Mouse (Mus musculus) heart, embryonic 16.5 days (tissue): Measurements from ENCODE around the gene Disp1. TPM values are rescaled to one million over a fixed set of nuclear protein-coding genes. Genes with fewer than 3 reads are reported as not detected.

Experiments used
- ATAC-seq: fragments of 200-750 bp; cut with Nextera tagmentation; replicated peaks from 2 replicates; pipeline ENCODE4 v1.8.0; 2017; ENCODE audit warnings: moderate number of reproducible peaks; ENCODE audit not compliant: insufficient read depth, low FRiP score; ENCODE audit errors: extremely low read depth
- H3K27ac ChIP-seq: fragments of 300-500 bp; sonication (generic); 2 replicates; pipeline ENCODE4 v1.5.1; 2014; ENCODE audit warnings: mild to moderate bottlenecking, low read length, control low read depth, moderate library complexity
- H3K27me3 ChIP-seq: fragments of 300-500 bp; sonication (generic); 2 replicates; pipeline ENCODE4 v1.6.1; 2014; ENCODE audit warnings: low read length, mixed read lengths; ENCODE audit not compliant: control insufficient read depth, insufficient read depth
- H3K36me3 ChIP-seq: fragments of 300-500 bp; sonication (generic); 2 replicates; pipeline ENCODE4 v1.6.1; 2014; ENCODE audit not compliant: control insufficient read depth, insufficient read depth
- H3K4me1 ChIP-seq: fragments of 300-500 bp; sonication (generic); 2 replicates; pipeline ENCODE4 v1.6.1; 2014; ENCODE audit warnings: low read length, mixed read lengths; ENCODE audit not compliant: control insufficient read depth, insufficient read depth
- H3K4me2 ChIP-seq: fragments of 300-500 bp; sonication (generic); 2 replicates; pipeline ENCODE4 v1.6.1; 2014; ENCODE audit warnings: low read depth, mild to moderate bottlenecking, control low read depth, low read length
- H3K4me3 ChIP-seq: fragments of 300-500 bp; sonication (generic); 2 replicates; pipeline ENCODE4 v1.5.1; 2014; ENCODE audit warnings: mild to moderate bottlenecking, control low read depth, low read length
- H3K9ac ChIP-seq: fragments of 300-500 bp; sonication (generic); 2 replicates; pipeline ENCODE4 v1.6.1; 2014; ENCODE audit warnings: low read length, control low read depth
- H3K9me3 ChIP-seq: fragments of 300-500 bp; sonication (generic); replicated peaks from 2 replicates; pipeline ENCODE4 v1.6.1; 2016; ENCODE audit warnings: low read length; ENCODE audit not compliant: control insufficient read depth
- WGBS: fragments of 180-500 bp; shearing (Covaris S2); extraction: QIAGEN DNeasy Blood & Tissue Kit; methylation state at CpG from one replicate; pipeline ENCODE4 v1.1.7; 2014; 5-methylcytosine and 5-hydroxymethylcytosine counted together
- polyA plus RNA-seq: library from polyadenylated mRNA; unstranded; fragments of >200 nt; fragmentation: Nextera tagmentation; extraction: Ambion mirVana; gene quantifications from 2 replicates; pipeline ENCODE4 v1.2.1, GENCODE M21; 2015

The Disp1 gene
- polyA plus RNA-seq, 1 experiment from 2014 or later = 10.3 TPM

DNA sequence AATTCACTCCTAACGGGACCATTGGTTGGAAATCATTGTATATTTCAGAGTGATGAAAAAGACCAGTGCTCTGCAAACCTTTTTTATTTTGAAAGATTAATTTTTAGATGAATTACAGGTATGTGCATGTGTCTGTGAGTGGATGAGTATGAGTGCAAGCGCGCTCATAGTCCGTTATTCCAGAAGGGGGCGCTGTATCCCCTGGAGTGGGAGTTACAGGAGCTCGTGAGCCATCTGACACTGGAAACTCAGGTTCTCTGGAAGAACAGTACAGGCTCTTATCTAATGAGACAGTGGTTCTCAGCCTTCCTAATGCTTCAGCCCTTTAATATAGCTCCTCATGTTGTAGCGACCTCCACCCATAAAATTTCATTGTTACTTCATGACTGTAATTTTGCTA is 22.0 kb upstream of the Disp1 start:
- Histone ChIP-seq H3K27me3 (no peaks in the 10 kb centered on the region), H3K4me2 (no peak overlapping the region), H3K4me1 (no peaks in the 10 kb centered on the region), H3K9me3 (0 out of 2 replicates have a peak, but pooled peaks cover 4% of the 10 kb centered on the region), H3K36me3 (no peaks in the 10 kb centered on the region), H3K4me3 (no peak overlapping the region), H3K27ac (no peak overlapping the region), H3K9ac (no peak overlapping the region)
- no peak for ATAC-seq
- WGBS = 70% methylated on average over 7 of the region's 7 CpGs

DNA sequence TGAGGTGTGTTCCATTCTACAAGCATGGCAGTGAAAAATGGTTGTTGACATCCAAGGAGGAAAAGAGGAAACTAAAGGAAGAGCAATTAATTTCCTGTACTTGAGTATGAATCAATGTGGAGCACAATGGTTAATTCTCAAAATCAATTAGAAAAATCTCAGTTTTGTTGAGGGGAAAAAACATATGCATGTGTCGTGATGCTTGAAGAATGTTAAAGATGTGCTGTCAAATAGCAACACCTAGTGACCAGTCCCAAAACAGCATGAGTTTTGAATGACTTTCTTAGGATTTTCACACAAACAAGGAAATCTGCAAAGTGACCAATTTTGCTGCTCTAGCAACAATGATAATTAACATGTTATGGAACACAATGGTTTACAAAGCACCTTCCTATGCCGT is 16.6 kb upstream of the Disp1 start:
- Histone ChIP-seq H3K4me3 (no peak overlapping the region), H3K27me3 (no peaks in the 10 kb centered on the region), H3K36me3 (no peaks in the 10 kb centered on the region), H3K4me2 (no peak overlapping the region), H3K9me3 (no peaks in the 10 kb centered on the region), H3K9ac (no peak overlapping the region), H3K4me1 (no peaks in the 10 kb centered on the region), H3K27ac (no peak overlapping the region)
- 14% methylated on average over 2 of the region's 2 CpGs for WGBS
- ATAC-seq = no peak

DNA sequence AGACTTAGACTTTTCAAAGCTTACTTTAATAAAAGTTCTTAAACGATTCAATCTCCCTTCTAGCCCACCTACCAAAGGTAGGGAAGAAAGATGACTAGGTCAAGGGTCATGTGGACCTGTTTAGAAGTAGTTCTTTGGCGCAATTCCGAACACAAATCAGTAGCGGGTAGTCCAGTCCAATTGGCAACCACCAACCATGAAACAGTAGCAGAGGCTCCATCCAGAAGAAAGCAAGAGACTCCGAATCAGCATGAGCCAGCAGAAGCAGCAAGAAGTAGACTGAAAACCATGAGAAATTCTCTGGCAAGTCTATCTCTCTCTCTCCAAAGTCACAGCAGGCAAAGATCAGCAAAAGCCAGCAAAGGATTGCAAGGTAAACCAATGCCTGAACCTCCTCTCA is 15.1 kb upstream of the Disp1 start:
- no peak overlapping the region for H3K27ac ChIP-seq
- H3K4me1 ChIP-seq = no peaks in the 10 kb centered on the region
- 88% methylated on average over 5 of the region's 5 CpGs for WGBS
- H3K27me3 ChIP-seq = no peaks in the 10 kb centered on the region
- H3K36me3 ChIP-seq = no peaks in the 10 kb centered on the region
- H3K9me3 ChIP-seq = no peaks in the 10 kb centered on the region
- no peak overlapping the region for H3K4me2 ChIP-seq
- ATAC-seq = no peak
- H3K4me3 ChIP-seq = no peak overlapping the region
- no peak overlapping the region for H3K9ac ChIP-seq

DNA sequence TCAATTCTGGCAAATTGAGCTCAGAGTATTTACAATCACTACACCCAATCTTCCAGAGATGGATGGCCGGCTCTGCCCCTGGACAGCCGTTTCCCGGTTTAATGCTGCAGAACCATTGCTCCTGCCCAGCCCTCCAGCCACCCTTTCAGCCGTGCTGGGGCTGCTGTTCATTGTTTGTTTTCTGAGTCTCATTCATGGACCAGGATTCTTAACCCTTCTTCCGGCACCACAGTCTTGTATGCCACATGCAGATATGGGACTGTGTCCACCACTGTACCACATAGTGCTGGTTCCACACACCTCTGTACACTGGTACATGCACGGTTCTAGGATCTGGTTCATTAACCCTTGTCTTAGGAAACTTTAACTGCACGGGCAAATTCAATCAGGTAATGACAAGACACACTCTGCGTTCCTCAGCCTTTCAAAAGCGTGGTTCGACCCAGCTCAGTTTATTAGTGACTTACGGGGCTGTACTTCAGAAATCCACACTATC is 12.4 kb upstream of the Disp1 start:
- Histone ChIP-seq H3K27me3 (no peaks in the 10 kb centered on the region), H3K36me3 (no peaks in the 10 kb centered on the region), H3K27ac (no peak overlapping the region), H3K9me3 (no peaks in the 10 kb centered on the region), H3K4me1 (no peaks in the 10 kb centered on the region), H3K4me2 (no peak overlapping the region), H3K9ac (no peak overlapping the region), H3K4me3 (no peak overlapping the region)
- 80% methylated on average over 11 of the region's 11 CpGs for WGBS
- no peak for ATAC-seq

DNA sequence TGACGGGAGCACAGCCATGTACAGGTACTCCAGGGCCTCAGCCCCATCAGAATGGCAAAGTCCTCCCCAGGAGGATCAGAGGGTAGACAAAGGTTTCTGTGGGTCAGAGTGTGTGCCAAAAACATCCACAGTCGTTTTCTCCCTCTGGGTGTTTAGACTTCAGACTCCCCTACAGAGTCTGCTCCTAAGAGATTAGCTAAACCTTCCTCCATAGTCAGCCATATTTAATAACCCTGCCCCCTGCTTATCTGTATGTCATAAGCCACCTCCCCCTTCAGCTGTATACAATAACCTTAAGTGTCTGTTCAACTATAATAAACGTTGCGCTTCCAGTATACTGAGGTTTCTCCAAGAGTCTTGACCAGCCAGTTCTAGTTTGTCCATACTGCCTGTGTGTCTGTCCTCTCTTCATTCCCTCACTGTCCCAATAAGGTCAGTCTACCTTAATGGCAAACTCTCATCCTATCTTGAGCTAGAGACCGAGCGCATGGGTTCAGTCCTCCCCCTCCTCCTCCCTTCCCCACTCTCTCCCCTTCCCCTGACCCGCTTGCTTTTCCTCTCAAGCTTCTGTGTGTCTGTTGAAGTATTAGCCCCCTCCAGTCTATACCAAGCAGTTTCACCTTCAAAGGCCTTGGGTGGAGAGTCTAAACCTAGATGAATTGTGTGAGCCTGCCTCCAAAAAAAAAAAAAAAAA is 11.8 kb upstream of the Disp1 start:
- Histone ChIP-seq H3K9ac (no peak overlapping the region), H3K4me1 (no peaks in the 10 kb centered on the region), H3K9me3 (no peaks in the 10 kb centered on the region), H3K36me3 (no peaks in the 10 kb centered on the region), H3K27ac (no peak overlapping the region), H3K4me3 (no peak overlapping the region), H3K27me3 (no peaks in the 10 kb centered on the region), H3K4me2 (no peak overlapping the region)
- no peak for ATAC-seq
- WGBS = 75% methylated on average over 7 of the region's 7 CpGs

DNA sequence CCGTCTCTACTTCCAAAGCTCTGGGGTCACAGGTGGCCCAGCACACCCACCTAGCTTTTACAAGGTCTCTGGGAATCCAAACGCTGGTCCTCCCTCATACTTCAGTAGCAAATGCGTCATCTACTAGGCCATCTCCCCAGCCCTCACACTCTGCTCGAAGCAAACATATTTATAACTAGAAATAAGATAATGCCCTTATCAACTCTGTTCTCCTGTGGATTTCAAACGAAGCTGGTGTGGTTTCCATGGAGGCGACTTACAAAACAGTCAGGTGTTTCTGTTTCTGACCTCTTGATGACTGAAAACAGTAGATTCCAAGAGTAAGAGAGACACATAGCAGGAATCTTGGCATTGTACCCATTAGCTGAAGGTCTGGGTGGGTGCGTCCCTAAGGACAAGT is 6.1 kb upstream of the Disp1 start:
- WGBS = 60% methylated on average over 7 of the region's 7 CpGs
- Histone ChIP-seq H3K4me1 (no peaks in the 10 kb centered on the region), H3K4me2 (no peak overlapping the region), H3K27ac (no peak overlapping the region), H3K27me3 (no peaks in the 10 kb centered on the region), H3K36me3 (no peaks in the 10 kb centered on the region), H3K4me3 (no peak overlapping the region), H3K9me3 (no peaks in the 10 kb centered on the region), H3K9ac (no peak overlapping the region)
- no peak for ATAC-seq

DNA sequence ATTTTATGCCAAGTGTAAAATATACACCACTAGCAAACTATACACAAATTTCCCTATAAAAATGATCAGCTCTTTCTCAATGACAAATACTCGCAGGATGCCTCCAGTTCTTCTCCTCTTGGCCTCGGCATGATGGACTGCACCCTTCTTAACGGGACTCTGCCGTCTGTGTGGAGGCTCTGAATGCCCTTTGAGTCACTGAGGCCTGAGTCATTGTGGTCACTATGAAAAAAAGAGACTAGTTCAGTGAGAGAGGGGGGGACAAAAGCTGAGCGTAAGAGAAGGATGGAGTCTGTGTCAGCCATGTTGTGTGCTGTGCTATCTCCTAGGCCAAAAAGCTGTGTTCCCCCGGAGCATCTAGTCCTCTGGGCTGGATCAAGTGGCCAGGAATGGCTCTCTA is 2.3 kb downstream of the Disp1 start:
- no peaks in the 10 kb centered on the region for H3K27me3 ChIP-seq
- H3K4me1 ChIP-seq = peaks cover 11% of the 10 kb centered on the region
- no peak overlapping the region for H3K4me2 ChIP-seq
- no peaks in the 10 kb centered on the region for H3K9me3 ChIP-seq
- 89% methylated on average over 6 of the region's 6 CpGs for WGBS
- no peak overlapping the region for H3K4me3 ChIP-seq
- H3K36me3 ChIP-seq = no peaks in the 10 kb centered on the region
- H3K9ac ChIP-seq = no peak overlapping the region
- no peak for ATAC-seq
- H3K27ac ChIP-seq = no peak overlapping the region

DNA sequence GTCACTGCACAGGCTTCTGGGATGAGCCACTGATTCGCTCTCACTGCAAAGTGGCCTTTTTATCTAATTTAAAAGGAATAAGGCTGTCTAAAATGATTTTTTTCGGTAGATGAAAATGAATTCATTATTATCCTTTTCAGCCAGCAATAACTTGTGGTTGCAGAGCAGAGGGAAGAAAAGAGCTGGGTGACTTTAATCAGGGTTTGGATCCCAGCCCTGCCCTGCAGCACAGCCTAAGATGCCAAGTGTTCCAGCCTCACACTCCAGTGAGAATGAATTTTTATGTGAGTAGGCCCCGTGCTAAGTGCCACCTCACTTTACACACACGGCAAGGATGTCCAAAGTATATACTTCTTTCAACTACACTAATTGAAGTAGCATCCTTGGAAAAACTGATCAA is 4.6 kb downstream of the Disp1 start:
- Histone ChIP-seq H3K4me3 (no peak overlapping the region), H3K27ac (no peak overlapping the region), H3K9me3 (no peaks in the 10 kb centered on the region), H3K4me1 (peaks cover 11% of the 10 kb centered on the region), H3K9ac (no peak overlapping the region), H3K4me2 (no peak overlapping the region), H3K36me3 (no peaks in the 10 kb centered on the region), H3K27me3 (no peaks in the 10 kb centered on the region)
- WGBS = 87% methylated on average over 4 of the region's 4 CpGs
- no peak for ATAC-seq

DNA sequence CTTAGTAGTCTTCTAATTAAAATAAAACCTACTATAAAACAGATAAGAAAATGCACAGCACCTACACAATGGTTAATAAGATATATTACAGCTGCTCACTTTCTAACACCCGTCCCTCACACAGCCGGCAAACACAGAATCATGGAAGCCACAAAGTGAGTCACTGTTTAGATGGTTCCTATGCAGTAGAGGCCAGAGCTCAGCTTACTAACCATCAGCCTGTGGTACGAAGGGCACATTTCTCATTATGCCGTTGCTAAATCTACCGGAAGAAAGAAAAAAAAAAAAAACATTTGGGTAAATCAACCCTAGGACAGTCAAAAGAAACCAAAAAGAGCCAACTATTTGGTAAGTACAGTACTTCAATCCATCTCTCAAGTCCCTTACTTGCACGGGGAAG is 5.6 kb downstream of the Disp1 start:
- Histone ChIP-seq H3K36me3 (no peaks in the 10 kb centered on the region), H3K4me3 (no peak overlapping the region), H3K27ac (no peak overlapping the region), H3K4me2 (no peak overlapping the region), H3K4me1 (peaks cover 9% of the 10 kb centered on the region), H3K27me3 (no peaks in the 10 kb centered on the region), H3K9me3 (no peaks in the 10 kb centered on the region), H3K9ac (no peak overlapping the region)
- ATAC-seq = no peak
- WGBS = 90% methylated on average over 6 of the region's 6 CpGs
